In genomic region chr5:150666133-150666739, GRCm38 (mm10) we compare ENCODE assay signal across 7 mouse cellular contexts. TPM values are rescaled to one million over a fixed set of nuclear protein-coding genes. Genes with fewer than 3 reads are reported as not detected.
DNase-seq lines count a peak whose midpoint lies in the region; ATAC-seq and TF ChIP-seq lines count a peak whose summit lies in the region.
"Not testable (repeated sequence)": the region's sequence is repeated elsewhere in the genome, so short reads cannot be mapped to it uniquely, and the experiment has no call there.

N4bp2l2 (minus strand) TSS chr5:150666183.

- intact Hi-C loops in left cerebral cortex, adult 2 months (cut with DNase I): loop anchor here (5.0 to 10.0 kb wide), 2 partner anchors 221 to 499 kb away; no protein-coding TSS in a partner anchor

- peaks cover 11% of the 10 kb centered on the region for H3K36me3 ChIP-seq in forebrain, embryonic 12.5 days (replicated peaks)
- peaks cover 11% of the 10 kb centered on the region for H3K36me3 ChIP-seq in heart, embryonic 10.5 days
- H3K36me3 ChIP-seq in hindbrain, embryonic 16.5 days (ENCODE audit: control insufficient read depth, insufficient read depth, low read length): not testable (repeated sequence)
- peaks cover 13% of the 10 kb centered on the region for H3K36me3 ChIP-seq in liver, postnatal 0 days (replicated peaks; ENCODE audit: insufficient read depth, low read length)
- H3K36me3 ChIP-seq in myocyte (ENCODE audit: control insufficient read depth, insufficient read depth): peaks cover 11% of the 10 kb centered on the region

- H3K4me3 ChIP-seq in bone marrow, adult 2 months (replicated peaks; ENCODE audit: control insufficient read depth, low read depth, low read length): peak within 1 kb of the TSS; percentile 76
- H3K4me3 ChIP-seq in forebrain, embryonic 12.5 days (replicated peaks): peak within 1 kb of the TSS; percentile 98
- peak within 1 kb of the TSS; percentile 96 for H3K4me3 ChIP-seq in heart, embryonic 10.5 days
- peak within 1 kb of the TSS; percentile 59 for H3K4me3 ChIP-seq in hindbrain, embryonic 16.5 days (ENCODE audit: low read length)
- H3K4me3 ChIP-seq in left cerebral cortex, adult 2 months: peak within 1 kb of the TSS; percentile 94
- peak within 1 kb of the TSS; percentile 89 for H3K4me3 ChIP-seq in liver, postnatal 0 days (ENCODE audit: low read depth, low read length)
- peak within 1 kb of the TSS; percentile 93 for H3K4me3 ChIP-seq in myocyte

- not testable (repeated sequence) for ATAC-seq in forebrain, embryonic 12.5 days (ENCODE audit: low FRiP score); hindbrain, embryonic 16.5 days; liver, postnatal 0 days

- peak within 1 kb of the TSS; percentile 69 for H3K4me2 ChIP-seq in forebrain, embryonic 12.5 days
- H3K4me2 ChIP-seq in hindbrain, embryonic 16.5 days (ENCODE audit: low read length): peak within 1 kb of the TSS; percentile 73
- H3K4me2 ChIP-seq in liver, postnatal 0 days (ENCODE audit: low read depth, low read length): peak within 1 kb of the TSS; percentile 66
- H3K4me2 ChIP-seq in myocyte (ENCODE audit: low read depth): peak within 1 kb of the TSS; percentile 25

- not testable (repeated sequence) for TF ChIP-seq POLR2A in bone marrow, adult 2 months (IDR thresholded peaks at IDR 0.05; ENCODE audit: borderline replicate concordance, control insufficient read depth, low read depth, low read length); myocyte (IDR thresholded peaks at IDR 0.05; ENCODE audit: insufficient read length, low read depth)

- H3K4me1 ChIP-seq in bone marrow, adult 2 months (ENCODE audit: control insufficient read depth, insufficient read depth, low read length); heart, embryonic 10.5 days; hindbrain, embryonic 16.5 days (ENCODE audit: control insufficient read depth, insufficient read depth, low read depth, low read length): not testable (repeated sequence)
- H3K4me1 ChIP-seq in forebrain, embryonic 12.5 days: peaks cover 14% of the 10 kb centered on the region
- H3K4me1 ChIP-seq in liver, postnatal 0 days (ENCODE audit: insufficient read depth): peaks cover 13% of the 10 kb centered on the region

- not testable (repeated sequence) for H3K27me3 ChIP-seq in forebrain, embryonic 12.5 days; heart, embryonic 10.5 days (ENCODE audit: insufficient read depth, poor library complexity, severe bottlenecking); hindbrain, embryonic 16.5 days (replicated peaks; ENCODE audit: control insufficient read depth, insufficient read depth, low read length); liver, postnatal 0 days (ENCODE audit: insufficient read depth, low read length); myocyte (ENCODE audit: control insufficient read depth, insufficient read depth, insufficient read length)

- not testable (repeated sequence) for TF ChIP-seq EP300 in liver, postnatal 0 days (IDR thresholded peaks at IDR 0.05; ENCODE audit: low read depth)

- peak within 1 kb of the TSS; percentile 93 for H3K9ac ChIP-seq in forebrain, embryonic 12.5 days
- peak within 1 kb of the TSS; percentile 69 for H3K9ac ChIP-seq in hindbrain, embryonic 16.5 days (ENCODE audit: low read depth, low read length)
- H3K9ac ChIP-seq in liver, postnatal 0 days (replicated peaks): peak within 1 kb of the TSS; percentile 89

- not testable (repeated sequence) for H3K9me3 ChIP-seq in forebrain, embryonic 12.5 days; heart, embryonic 10.5 days; hindbrain, embryonic 16.5 days (ENCODE audit: control insufficient read depth, low read length); liver, postnatal 0 days (ENCODE audit: low read length)

- 85% methylated on average over 9 of the region's 9 CpGs for WGBS in bone marrow, adult 2 months
- 92% methylated on average over 9 of the region's 9 CpGs for WGBS in forebrain, embryonic 12.5 days
- WGBS in heart, embryonic 10.5 days: 91% methylated on average over 9 of the region's 9 CpGs
- 89% methylated on average over 9 of the region's 9 CpGs for WGBS in hindbrain, embryonic 16.5 days
- 87% methylated on average over 8 of the region's 9 CpGs for WGBS in liver, postnatal 0 days (ENCODE audit: insufficient replicate concordance)

- H3ac ChIP-seq in myocyte (ENCODE audit: control insufficient read depth, insufficient read length): peak within 1 kb of the TSS; percentile 74

- not testable (repeated sequence) for TF ChIP-seq CTCF in bone marrow, adult 2 months (IDR thresholded peaks at IDR 0.05; ENCODE audit: control insufficient read depth, insufficient read depth, low read length); left cerebral cortex, adult 2 months (IDR thresholded peaks at IDR 0.05); liver, postnatal 0 days (IDR thresholded peaks at IDR 0.05; ENCODE audit: low read depth)

- peaks cover 37% of the 10 kb centered on the region for H3K79me2 ChIP-seq in myocyte (ENCODE audit: control insufficient read depth, insufficient read depth)

- not testable (repeated sequence) for DNase-seq in heart, embryonic 10.5 days (ENCODE audit: low spot score); left cerebral cortex, adult 2 months (ENCODE audit: extremely low spot score in 1 of 2, low spot score in 2 of 2); liver, postnatal 0 days

- H3K27ac ChIP-seq in bone marrow, adult 2 months (ENCODE audit: control insufficient read depth, insufficient read depth, low read depth, low read length, poor library complexity): peak within 1 kb of the TSS; percentile 89
- peak within 1 kb of the TSS; percentile 90 for H3K27ac ChIP-seq in forebrain, embryonic 12.5 days
- H3K27ac ChIP-seq in heart, embryonic 10.5 days: peak within 1 kb of the TSS; percentile 96
- H3K27ac ChIP-seq in hindbrain, embryonic 16.5 days (ENCODE audit: low read depth, low read length): peak within 1 kb of the TSS; percentile 77
- peak within 1 kb of the TSS; percentile 92 for H3K27ac ChIP-seq in left cerebral cortex, adult 2 months
- peak within 1 kb of the TSS; percentile 98 for H3K27ac ChIP-seq in liver, postnatal 0 days (ENCODE audit: low read depth)

RNA-seq across cellular contexts. Expression of gene N4bp2l2, which starts in this region (rescaled TPM):
- polyA plus RNA-seq in bone marrow, adult 2 months (2011; ENCODE audit: insufficient read depth, insufficient read length, low replicate concordance, missing spikeins): 25.2 and 75.3 TPM in 2 replicates
- 34.6 and 39.4 TPM in 2 replicates for polyA plus RNA-seq in forebrain, embryonic 12.5 days (2016; fragmentation: Nextera tagmentation; extraction: Ambion mirVana)
- 37.5 and 39.8 TPM in 2 replicates for polyA plus RNA-seq in heart, embryonic 10.5 days (2016; fragmentation: Nextera tagmentation; extraction: Ambion mirVana)
- polyA plus RNA-seq in hindbrain, embryonic 16.5 days (2015; fragmentation: Nextera tagmentation; extraction: Ambion mirVana): 24.5 and 25.5 TPM in 2 replicates
- total RNA-seq in left cerebral cortex, adult 2 months (2021): 10 to 100 TPM; 86.3 to 93.6 TPM
- polyA plus RNA-seq in liver, postnatal 0 days (2015; fragmentation: Nextera tagmentation; extraction: Ambion mirVana): 21.4 and 24.7 TPM in 2 replicates
- polyA plus RNA-seq in myocyte (2012; fragmentation: generic; extraction: Trizol): 21.6 TPM
